ENCODE assay signal across 17 mouse cellular contexts in the genomic region with DNA sequence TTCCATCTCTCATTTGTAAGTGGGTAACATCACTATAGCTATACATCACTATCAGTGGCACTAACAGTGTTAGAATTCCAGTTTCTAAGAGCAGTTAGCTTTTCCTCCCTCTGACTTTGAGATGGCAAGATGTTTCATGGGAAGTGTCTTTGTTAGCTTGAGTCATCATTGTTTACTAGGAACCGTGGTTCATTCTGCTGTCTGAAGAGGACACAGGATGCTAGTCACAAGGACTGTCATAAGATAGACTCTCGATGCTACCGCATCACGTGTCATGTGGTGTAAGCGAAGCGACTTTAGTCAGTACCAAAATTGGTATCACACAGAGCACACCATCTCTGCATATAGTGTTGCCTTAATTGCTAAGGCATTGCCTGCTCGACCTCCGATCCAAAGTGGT.
"Had no signal": no experiment of that assay in that cellular context is flagged by ENCODE, and none has a peak within 500 bp of the region (broad histone marks: within the 10 kb centered on the region; RNA-seq: fewer than 3 reads in every experiment).

No protein-coding gene starts in this region.

- H3K9me3 ChIP-seq: liver, embryonic 13.5 days; liver, embryonic 15.5 days; lung, embryonic 15.5 days; midbrain, embryonic 10.5 days; midbrain, embryonic 12.5 days; neural tube, embryonic 12.5 days; stomach, embryonic 15.5 days had no signal

- H3K9ac ChIP-seq: liver, embryonic 13.5 days; liver, embryonic 15.5 days; lung, embryonic 15.5 days; midbrain, embryonic 12.5 days; neural tube, embryonic 12.5 days; stomach, embryonic 15.5 days had no signal

- H3K4me3 ChIP-seq: liver, embryonic 13.5 days; liver, embryonic 15.5 days; lung, embryonic 15.5 days; midbrain, embryonic 10.5 days; midbrain, embryonic 12.5 days; myocyte; neural tube, embryonic 12.5 days; stomach, embryonic 15.5 days had no signal

- H3K4me2 ChIP-seq: liver, embryonic 11.5 days; liver, embryonic 13.5 days; liver, embryonic 15.5 days; lung, embryonic 15.5 days; midbrain, embryonic 12.5 days; neural tube, embryonic 12.5 days; stomach, embryonic 15.5 days had no signal

- H3K36me3 ChIP-seq: liver, embryonic 13.5 days; lung, embryonic 15.5 days; midbrain, embryonic 10.5 days; midbrain, embryonic 12.5 days; neural tube, embryonic 12.5 days; stomach, embryonic 15.5 days had no signal

- ATAC-seq: lung, postnatal 0 days; midbrain, embryonic 16.5 days had no signal

- H3K27ac ChIP-seq: liver, embryonic 13.5 days; liver, embryonic 15.5 days; lung, embryonic 15.5 days; midbrain, embryonic 10.5 days; midbrain, embryonic 12.5 days; neural tube, embryonic 12.5 days; stomach, embryonic 15.5 days; stomach, postnatal 0 days had no signal

- H3K27me3 ChIP-seq: liver, embryonic 13.5 days; liver, embryonic 15.5 days; lung, embryonic 15.5 days; midbrain, embryonic 12.5 days; neural tube, embryonic 12.5 days; stomach, embryonic 15.5 days had no signal

- DNase-seq: liver, embryonic 13.5 days; midbrain, embryonic 14.5 days; right cerebral cortex, postnatal 14 days; thymus, adult 2 months; thymus, postnatal 25 days; thymus, postnatal 4 days had no signal
